Mouse (Mus musculus) skeletal muscle tissue, adult 2 months (tissue): ENCODE results near the gene Arhgef17.

ENCODE experiments used
- DNase-seq: peaks from one replicate; pipeline ENCODE4 v3.0.0-alpha.2; 2012; ENCODE audit warnings: low read depth, low spot score

The Arhgef17 gene

DNA sequence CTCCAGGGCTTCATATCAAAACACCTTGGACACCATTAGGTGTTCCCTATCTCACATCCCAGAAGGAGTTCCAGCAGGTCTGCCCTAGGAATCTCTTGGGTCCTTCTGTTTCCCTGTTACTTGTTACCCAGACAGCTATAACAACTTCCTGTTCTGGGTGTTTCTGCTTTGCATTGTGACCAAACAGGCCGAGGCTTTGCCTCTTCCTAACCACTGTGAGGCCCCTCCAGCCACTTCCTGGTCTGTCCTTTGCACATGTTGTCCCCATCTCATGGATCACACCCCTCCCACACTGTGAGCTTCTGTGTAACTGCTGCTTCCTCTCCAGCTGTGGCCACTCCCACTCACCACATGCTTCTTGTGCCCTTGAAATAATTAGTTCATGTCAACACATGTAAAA lies 86.5 kb downstream of the Arhgef17 start:
- DNase-seq = peak; percentile 65

DNA sequence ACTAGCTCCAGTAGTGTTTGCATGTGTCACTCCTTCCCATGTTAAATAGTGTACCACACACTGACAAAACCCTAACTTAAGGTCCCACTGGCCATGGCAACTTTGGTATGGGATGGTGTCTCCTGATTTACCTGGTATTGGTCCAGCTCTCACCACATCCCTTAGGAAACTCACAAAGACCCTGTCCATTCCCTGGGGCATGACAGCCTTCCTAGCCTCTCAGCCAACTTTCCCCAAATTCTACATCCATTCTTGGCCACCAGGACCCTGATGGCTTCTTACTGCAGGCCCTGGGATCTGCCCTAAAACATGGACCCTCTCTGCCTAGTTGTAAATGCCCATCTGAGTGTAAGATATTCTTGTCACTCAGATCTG lies 86.9 kb downstream of the Arhgef17 start:
- DNase-seq = no peak

DNA sequence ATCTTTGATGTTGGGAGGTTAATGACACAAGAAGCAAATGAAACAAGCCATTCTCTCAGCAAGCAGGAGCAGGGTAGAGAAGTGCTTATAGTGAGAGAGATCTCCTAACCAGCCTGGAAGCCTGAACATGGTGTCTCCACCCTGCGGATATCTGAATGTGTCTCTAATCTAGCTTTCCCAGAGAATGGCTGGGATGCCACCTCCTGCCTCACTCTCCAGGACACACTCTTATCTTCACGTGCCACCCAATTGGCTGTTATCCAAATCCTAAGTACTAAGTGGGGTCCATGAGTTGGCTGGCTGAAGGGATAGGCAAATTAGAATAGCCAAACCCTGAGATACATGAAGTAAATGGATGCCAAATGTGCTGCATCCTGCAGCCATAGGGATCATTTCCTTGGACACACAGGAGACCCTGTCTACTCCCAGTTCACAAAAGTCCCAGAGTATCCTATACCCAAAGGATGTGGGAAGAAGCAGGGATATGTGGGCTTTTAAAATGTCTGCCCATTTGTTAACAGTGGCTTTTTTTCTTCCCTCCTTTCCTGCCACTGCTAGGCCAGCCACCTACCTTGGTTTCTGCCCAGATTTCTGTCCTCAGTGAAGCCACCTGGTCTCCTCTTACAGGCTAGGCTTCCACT lies 87.4 kb downstream of the Arhgef17 start:
- no peak for DNase-seq

DNA sequence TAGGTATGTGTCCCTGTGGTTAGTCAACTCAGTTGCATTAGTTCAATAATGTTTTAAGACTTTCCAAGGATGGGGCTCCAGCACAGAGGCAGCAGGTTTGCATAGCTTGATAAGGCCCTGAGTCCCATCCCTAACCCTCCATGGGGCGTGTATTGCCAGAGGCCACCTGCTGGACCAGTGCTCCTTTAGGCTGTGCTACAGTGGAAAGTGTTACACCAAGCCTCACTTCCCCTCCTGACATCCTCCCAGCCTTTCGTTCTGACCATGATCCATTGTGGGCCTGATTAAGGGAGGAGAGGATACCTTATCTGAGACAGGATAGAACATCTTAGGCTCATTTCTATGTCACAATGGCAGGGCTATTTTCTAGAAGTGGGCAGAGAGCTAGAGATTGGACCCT lies 88.0 kb downstream of the Arhgef17 start:
- DNase-seq = no peak

DNA sequence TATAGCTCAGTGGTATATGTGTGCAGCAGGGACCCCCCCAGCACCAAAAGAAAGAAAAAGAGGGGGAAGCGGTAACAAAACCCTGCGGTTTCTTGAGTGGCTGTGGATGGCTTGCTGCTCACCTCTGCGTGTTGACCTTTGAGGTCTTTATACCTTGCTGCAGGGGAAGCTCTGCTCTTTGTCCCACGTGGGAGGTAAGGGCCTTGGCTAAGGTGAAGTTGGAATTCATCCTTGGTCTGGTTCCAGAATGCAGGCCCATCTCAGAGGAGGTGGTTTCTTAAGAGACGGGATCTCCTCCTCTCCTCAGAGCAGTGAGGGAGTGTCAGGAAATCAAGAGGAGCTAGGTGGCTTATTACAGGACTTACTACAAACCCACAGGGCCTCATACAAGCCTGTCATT lies 89.7 kb downstream of the Arhgef17 start:
- no peak for DNase-seq

DNA sequence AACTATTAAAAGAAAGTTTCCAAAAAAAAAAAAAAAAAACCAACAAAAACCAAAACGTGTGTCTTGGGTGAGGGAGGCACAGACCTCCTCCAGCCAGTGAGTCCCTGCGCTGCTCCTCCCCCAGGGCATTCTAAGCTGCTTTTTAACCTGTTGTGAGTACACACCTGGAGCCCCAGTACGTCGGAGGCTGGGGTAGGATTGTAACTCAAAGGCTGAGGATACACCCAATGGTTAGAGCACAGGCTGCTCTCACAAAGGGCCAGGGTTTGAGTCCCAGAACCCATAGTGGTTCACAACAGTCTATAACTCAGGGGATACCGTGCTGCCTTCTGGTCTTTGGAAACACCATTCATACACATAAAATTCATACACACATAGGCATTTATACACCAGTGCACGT lies 90.3 kb downstream of the Arhgef17 start:
- DNase-seq = no peak

DNA sequence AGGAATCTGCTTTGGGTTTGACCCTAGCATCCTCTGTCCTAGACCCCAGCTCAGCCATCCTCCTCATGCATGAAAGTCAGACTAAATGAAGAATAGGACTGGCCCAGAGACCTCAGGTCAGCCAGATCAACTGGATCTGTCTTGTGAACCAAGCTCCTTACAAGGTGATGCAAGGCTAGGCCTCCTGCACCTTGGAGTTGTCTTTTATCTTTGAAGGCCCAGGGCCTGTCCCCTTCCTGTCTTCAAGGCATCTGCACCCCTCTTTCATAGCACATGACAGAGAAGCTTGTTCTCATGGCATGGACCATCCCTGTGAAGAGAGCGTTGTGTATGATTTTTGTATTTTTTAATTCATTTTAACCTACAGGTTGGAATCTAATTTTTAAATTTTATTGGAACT lies 91.0 kb downstream of the Arhgef17 start:
- no peak for DNase-seq

DNA sequence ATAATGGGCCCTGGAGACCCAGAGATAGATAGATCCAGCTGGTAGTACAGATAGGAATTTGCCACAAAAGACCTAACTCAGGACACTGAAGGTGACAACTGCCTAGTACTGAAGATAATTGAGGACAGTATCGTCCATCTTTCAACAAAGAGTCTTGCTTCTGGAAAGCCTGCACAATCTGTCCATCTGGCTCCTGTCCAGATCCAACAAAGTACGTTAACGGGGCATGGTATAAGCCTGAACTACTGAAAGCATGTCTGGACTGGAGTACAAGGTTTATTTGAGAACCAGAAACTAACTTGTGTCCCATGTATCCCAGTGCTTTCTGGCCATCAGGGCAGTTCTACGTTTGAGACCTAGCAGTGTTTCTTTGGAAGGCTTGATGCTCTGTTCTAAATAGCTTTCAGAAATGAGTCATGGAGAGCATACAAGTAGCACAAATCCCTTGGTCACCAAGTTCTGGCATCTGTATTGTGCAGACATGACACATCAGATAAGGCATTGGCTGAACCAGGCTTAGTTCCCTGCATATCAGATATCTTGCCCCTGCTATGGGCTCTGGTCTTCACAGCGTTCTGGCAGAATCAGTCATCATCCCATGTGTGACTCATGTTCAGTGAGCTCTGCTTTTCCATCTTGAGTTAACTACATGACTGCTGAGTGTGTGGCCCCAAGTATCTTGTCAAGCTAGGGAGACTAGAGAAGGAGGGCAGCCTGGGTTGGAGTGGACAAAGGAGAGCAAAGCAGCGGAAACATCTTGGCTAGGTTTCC lies 92.1 kb downstream of the Arhgef17 start:
- no peak for DNase-seq

DNA sequence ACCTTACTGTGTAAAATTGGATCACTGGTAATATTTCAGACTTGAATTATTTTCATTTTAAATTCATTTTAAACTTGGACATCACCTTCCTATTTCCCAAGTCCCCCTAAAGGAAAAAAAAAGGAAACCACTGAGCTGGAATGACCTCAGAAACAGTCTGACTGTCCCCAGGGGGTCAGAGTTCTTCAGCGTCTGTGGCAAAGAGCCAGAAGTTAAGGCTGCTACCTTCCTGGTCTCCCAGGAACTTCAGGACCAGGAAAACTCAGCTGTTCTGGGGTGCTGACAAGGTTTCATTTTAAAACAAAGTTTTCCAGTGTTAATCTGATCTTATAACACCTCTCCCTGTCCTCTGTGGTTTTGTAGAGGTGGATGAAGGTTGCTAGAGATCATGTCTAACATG lies 94.2 kb downstream of the Arhgef17 start:
- no peak for DNase-seq

GRCm38 (mm10) chr7:100836657-100837056 lies 95.2 kb downstream of the Arhgef17 start:
- DNase-seq = no peak

GRCm38 (mm10) chr7:100835711-100836110 lies 96.2 kb downstream of the Arhgef17 start:
- DNase-seq = no peak

GRCm38 (mm10) chr7:100835168-100835567 lies 96.7 kb downstream of the Arhgef17 start:
- DNase-seq = no peak

GRCm38 (mm10) chr7:100833859-100834258 lies 98.0 kb downstream of the Arhgef17 start:
- DNase-seq = no peak

GRCm38 (mm10) chr7:100828549-100828948 lies 103.4 kb downstream of the Arhgef17 start:
- no peak for DNase-seq

DNA sequence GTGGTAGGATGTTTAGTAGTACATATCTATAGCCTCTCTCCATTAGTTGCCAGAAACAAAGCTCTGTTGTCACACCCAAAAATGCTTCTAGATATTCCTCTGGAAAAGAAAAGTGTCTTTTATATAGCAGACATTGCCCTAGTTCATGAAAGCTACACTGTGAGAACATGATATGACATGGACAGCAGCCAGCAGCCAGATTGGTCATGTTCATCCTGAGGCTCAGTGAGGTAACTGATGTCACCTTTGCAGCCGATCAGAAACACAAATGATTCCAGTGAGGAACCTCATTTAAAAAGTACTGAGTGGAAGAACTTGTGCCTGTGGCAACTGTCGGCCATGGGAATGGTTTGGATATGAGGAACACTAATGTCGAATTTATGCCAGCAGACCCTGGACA lies 107.2 kb downstream of the Arhgef17 start:
- peak; percentile 36 for DNase-seq
